Mouse (Mus musculus) stomach, postnatal 0 days (tissue): ENCODE measurements around the gene Gm19402. TPM values are rescaled to one million over a fixed set of nuclear protein-coding genes. Genes with fewer than 3 reads are reported as not detected.

Source experiments
- ATAC-seq: fragments of 200-750 bp; cut with Nextera tagmentation; 2 replicates; pipeline ENCODE4 v1.8.0; 2017; ENCODE audit not compliant: low FRiP score, low TSS enrichment
- DNase-seq: peaks from one replicate; pipeline ENCODE4 v3.0.0-alpha.2; 2016; ENCODE audit warnings: low spot score
- H3K27ac ChIP-seq: fragments of 300-500 bp; sonication (generic); replicated peaks from 2 replicates; pipeline ENCODE4 v1.5.1; 2014; ENCODE audit warnings: mild to moderate bottlenecking, control low read depth
- H3K27me3 ChIP-seq: fragments of 300-500 bp; sonication (generic); 2 replicates; pipeline ENCODE4 v1.6.1; 2014; ENCODE audit warnings: low read length; ENCODE audit not compliant: control insufficient read depth, insufficient read depth
- H3K36me3 ChIP-seq: fragments of 300-500 bp; sonication (generic); 2 replicates; pipeline ENCODE4 v1.6.1; 2014; ENCODE audit warnings: low read length, mixed read lengths; ENCODE audit not compliant: control insufficient read depth, insufficient read depth
- H3K4me1 ChIP-seq: fragments of 300-500 bp; sonication (generic); replicated peaks from 2 replicates; pipeline ENCODE4 v1.6.1; 2014; ENCODE audit warnings: antibody characterized with exemption; ENCODE audit not compliant: control insufficient read depth, insufficient read depth
- H3K4me2 ChIP-seq: fragments of 300-500 bp; sonication (generic); replicated peaks from 2 replicates; pipeline ENCODE4 v1.6.1; 2014; ENCODE audit warnings: low read depth, mild to moderate bottlenecking, control low read depth, moderate library complexity
- H3K4me3 ChIP-seq: fragments of 300-500 bp; sonication (generic); 2 replicates; pipeline ENCODE4 v1.5.1; 2014; ENCODE audit warnings: low read depth, low read length, control low read depth
- H3K9ac ChIP-seq: fragments of 300-500 bp; sonication (generic); 2 replicates; pipeline ENCODE4 v1.6.1; 2014; ENCODE audit warnings: mild to moderate bottlenecking, low read length, control low read depth, mixed read lengths
- H3K9me3 ChIP-seq: fragments of 300-500 bp; sonication (generic); 2 replicates; pipeline ENCODE4 v1.6.1; 2016; ENCODE audit warnings: low read length; ENCODE audit not compliant: control insufficient read depth
- CTCF ChIP-seq: IDR thresholded peaks from 2 replicates; pipeline ENCODE4 v1.5.1; 2016; ENCODE audit warnings: antibody characterized with exemption, low read depth, mild to moderate bottlenecking, moderate library complexity
- EP300 ChIP-seq: optimal IDR thresholded peaks from 2 replicates; pipeline ENCODE3; 2016; ENCODE audit warnings: antibody characterized with exemption
- WGBS: fragments of 180-500 bp; shearing (Covaris S2); extraction: QIAGEN DNeasy Blood & Tissue Kit; methylation state at CpG from one replicate; pipeline ENCODE4 v1.1.7; 2014; 5-methylcytosine and 5-hydroxymethylcytosine counted together
- polyA plus RNA-seq: library from polyadenylated mRNA; unstranded; fragments of >200 nt; fragmentation: Nextera tagmentation; extraction: Ambion mirVana; gene quantifications from 2 replicates; pipeline ENCODE4 v1.2.1, GENCODE M21; 2015

The Gm19402 gene
- polyA plus RNA-seq, 1 experiment from 2014 or later, result not detected

DNA sequence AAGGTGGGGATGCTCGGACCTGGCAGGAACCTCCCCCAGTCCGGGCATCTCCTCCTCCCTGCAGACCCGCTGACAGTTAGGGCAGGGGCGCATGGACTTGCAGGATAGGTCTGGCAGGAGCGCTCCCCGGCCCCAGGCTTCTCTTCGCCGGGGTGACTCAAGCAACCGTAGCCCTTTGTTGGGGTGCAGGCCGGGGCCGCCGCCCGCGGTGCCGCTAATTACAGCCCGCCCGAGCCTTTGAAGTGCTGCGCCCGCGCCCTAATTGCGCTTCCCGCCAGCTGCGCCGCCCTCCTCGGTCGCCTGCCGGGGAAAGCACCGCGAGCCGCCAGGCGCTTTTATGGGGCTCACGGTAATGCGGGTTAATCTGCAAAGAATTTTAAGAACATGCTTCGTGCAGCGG lies 13.0 kb downstream of the Gm19402 start:
- peak; percentile 27 for DNase-seq

DNA sequence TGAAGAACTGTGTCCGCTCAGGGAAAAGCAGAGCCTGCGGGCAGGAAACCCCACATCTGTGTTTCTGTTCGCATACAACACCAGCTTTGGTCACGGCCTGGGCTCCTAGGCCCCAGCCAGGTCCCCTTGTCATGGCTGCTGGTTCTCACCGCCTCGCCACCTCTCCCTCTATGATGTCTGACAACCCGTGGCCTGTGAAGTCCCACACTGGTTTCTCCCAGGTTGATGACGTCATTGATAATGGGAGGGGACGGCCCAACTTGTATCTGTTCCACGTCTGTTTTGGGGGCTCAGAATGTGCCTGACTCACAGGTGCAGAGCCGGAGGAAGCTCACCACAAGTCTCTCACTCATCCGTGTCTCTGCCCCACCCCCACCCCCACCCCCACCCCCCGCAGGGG lies 16.8 kb downstream of the Gm19402 start:
- no peaks in the 10 kb centered on the region for H3K36me3 ChIP-seq
- 59% methylated on average over 13 of the region's 13 CpGs for WGBS
- H3K4me1 ChIP-seq, result no peaks in the 10 kb centered on the region
- no peaks in the 10 kb centered on the region; the same call in 1 of the 2 replicates for H3K27me3 ChIP-seq
- no peaks in the 10 kb centered on the region for H3K9me3 ChIP-seq
- no peak overlapping the region for H3K4me3 ChIP-seq
- ATAC-seq, result no peak
- DNase-seq, result no peak
- no peak overlapping the region for H3K4me2 ChIP-seq
- TF ChIP-seq CTCF, result no peak
- TF ChIP-seq EP300, result no peak
- H3K27ac ChIP-seq, result no peak overlapping the region
- H3K9ac ChIP-seq, result no peak overlapping the region

More for the DNA sequence above, 13.0 kb downstream of the Gm19402 start:
- no peak for ATAC-seq
- no peaks in the 10 kb centered on the region for H3K36me3 ChIP-seq
- H3K4me1 ChIP-seq, result no peaks in the 10 kb centered on the region
- TF ChIP-seq EP300, result no peak
- H3K27me3 ChIP-seq, result no peaks in the 10 kb centered on the region; the same call in 1 of the 2 replicates
- peak overlapping the region; percentile 14 for H3K4me3 ChIP-seq
- no peak overlapping the region for H3K27ac ChIP-seq
- WGBS, result under 1% methylated on average over 35 of the region's 35 CpGs
- 0 out of 2 replicates have a peak overlapping the region, but pooled peaks have one; percentile 13 for H3K9ac ChIP-seq
- peak overlapping the region; percentile 46 for H3K4me2 ChIP-seq
- H3K9me3 ChIP-seq, result no peaks in the 10 kb centered on the region

DNA sequence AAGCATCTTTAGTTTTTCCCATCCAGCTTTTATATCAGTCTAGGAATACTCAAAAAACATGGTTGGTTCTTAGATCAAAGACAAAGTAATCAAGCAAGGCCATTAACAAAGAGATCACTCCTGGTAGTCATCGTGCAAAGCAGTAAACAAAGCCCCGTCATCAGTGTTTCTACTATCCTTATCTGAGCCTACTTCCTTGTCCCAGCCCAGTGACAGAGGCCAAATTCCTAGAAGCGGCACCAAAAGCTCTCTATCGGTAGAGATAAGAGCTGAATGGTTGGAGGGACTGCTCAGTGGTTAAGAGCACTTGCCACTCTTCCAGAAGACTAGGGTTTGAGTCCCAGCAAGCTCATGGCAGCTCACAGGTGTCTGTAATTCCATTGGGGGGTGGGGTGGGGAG lies 19.0 kb downstream of the Gm19402 start:
- no peaks in the 10 kb centered on the region for H3K36me3 ChIP-seq
- WGBS, result 38% methylated on average over 4 of the region's 4 CpGs
- TF ChIP-seq EP300 (no peak), CTCF (no peak)
- H3K4me1 ChIP-seq, result no peaks in the 10 kb centered on the region
- DNase-seq (no peak), ATAC-seq (no peak)
- H3K4me2 ChIP-seq, result no peak overlapping the region
- H3K4me3 ChIP-seq, result no peak overlapping the region
- no peak overlapping the region for H3K27ac ChIP-seq
- no peaks in the 10 kb centered on the region for H3K9me3 ChIP-seq
- H3K27me3 ChIP-seq, result no peaks in the 10 kb centered on the region
- no peak overlapping the region for H3K9ac ChIP-seq

DNA sequence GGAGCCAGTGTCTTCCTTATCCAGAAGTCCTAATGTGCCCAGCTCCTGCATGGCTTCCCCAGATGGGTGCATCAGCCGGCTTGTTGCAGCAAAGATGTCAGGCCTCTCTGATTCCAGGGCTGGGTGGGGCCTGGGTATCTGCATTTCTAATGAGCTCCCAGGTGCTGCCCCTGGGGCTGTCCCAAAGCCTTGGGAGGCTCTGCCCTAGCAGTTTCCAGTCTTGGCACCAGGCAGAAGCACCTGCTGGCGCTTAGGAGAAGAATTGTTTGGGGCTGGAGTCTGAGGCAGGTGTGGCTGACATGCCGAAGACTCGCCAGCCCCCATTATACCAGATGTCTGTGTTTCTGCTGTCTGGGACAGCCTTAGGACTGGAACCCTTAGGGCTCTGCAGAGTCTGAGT lies 19.8 kb downstream of the Gm19402 start:
- Histone ChIP-seq H3K36me3 (no peaks in the 10 kb centered on the region), H3K4me1 (no peaks in the 10 kb centered on the region), H3K4me2 (no peak overlapping the region), H3K27ac (no peak overlapping the region), H3K9me3 (no peaks in the 10 kb centered on the region), H3K4me3 (no peak overlapping the region), H3K27me3 (no peaks in the 10 kb centered on the region), H3K9ac (no peak overlapping the region)
- no peak for DNase-seq
- WGBS, result 69% methylated on average over 4 of the region's 4 CpGs
- no peak for TF ChIP-seq CTCF
- no peak for TF ChIP-seq EP300
- ATAC-seq, result no peak

DNA sequence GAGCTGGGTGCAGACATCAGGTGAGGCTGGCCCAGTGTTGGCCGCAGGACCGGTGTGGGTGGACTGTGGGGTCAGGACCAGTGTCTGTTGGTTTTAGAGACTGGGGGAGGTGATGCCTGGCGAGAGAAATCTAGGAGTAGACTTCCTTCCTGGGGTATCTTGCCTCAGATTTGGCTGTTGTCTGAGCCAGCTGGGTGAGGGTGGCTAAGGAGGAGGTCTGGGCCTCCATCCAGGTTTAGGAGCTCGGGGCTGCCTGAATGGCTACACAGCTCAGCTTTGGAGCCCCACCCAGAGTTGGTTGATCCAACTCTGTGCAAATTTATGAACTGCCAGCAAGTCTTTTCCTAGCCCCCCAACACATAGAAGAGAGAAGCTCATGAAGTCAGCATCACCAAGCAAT lies 23.2 kb downstream of the Gm19402 start:
- no peaks in the 10 kb centered on the region for H3K27me3 ChIP-seq
- ATAC-seq (no peak), DNase-seq (no peak)
- no peaks in the 10 kb centered on the region for H3K36me3 ChIP-seq
- H3K4me2 ChIP-seq, result no peak overlapping the region
- 63% methylated on average over 4 of the region's 4 CpGs for WGBS
- H3K9ac ChIP-seq, result no peak overlapping the region
- H3K27ac ChIP-seq, result no peak overlapping the region
- TF ChIP-seq CTCF (no peak), EP300 (no peak)
- no peaks in the 10 kb centered on the region for H3K4me1 ChIP-seq
- H3K9me3 ChIP-seq, result no peaks in the 10 kb centered on the region
- no peak overlapping the region for H3K4me3 ChIP-seq

DNA sequence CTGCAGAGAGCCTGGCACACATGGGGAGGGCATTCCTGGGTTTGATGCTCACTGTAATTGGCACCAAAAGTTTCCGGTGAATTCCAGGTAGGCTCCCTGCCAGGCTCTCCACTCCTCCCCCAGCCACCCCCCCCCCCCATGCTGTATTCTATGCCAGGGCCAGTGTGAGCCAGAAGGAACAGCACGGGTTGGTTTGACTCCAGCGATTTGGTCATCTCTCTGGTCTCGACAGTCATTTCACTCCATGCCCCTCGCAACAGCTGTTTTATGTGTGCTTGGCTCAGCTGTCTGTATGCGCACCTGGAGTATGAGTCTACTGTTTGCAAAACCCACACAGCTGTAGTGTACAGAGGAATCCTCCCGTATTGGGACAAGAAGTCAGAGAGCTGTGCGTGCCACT lies 24.2 kb downstream of the Gm19402 start:
- H3K27ac ChIP-seq, result no peak overlapping the region
- no peak overlapping the region for H3K4me2 ChIP-seq
- no peaks in the 10 kb centered on the region for H3K9me3 ChIP-seq
- 0 out of 2 replicates have a peak, but pooled peaks have one; percentile 36 for ATAC-seq
- H3K4me1 ChIP-seq, result no peaks in the 10 kb centered on the region
- 29% methylated on average over 8 of the region's 8 CpGs for WGBS
- H3K9ac ChIP-seq, result no peak overlapping the region
- H3K27me3 ChIP-seq, result no peaks in the 10 kb centered on the region
- no peak for TF ChIP-seq EP300
- TF ChIP-seq CTCF, result no peak
- no peak for DNase-seq
- H3K4me3 ChIP-seq, result no peak overlapping the region
- no peaks in the 10 kb centered on the region for H3K36me3 ChIP-seq
